Mouse (Mus musculus) neural tube, embryonic 13.5 days (tissue): Measurements from ENCODE around the gene Sun3. TPM values are rescaled to one million over a fixed set of nuclear protein-coding genes. Genes with fewer than 3 reads are reported as not detected.

Experiments used
- ATAC-seq: fragments of 200-750 bp; cut with Nextera tagmentation; 2 replicates; pipeline ENCODE4 v1.8.0; 2017; ENCODE audit warnings: low read depth, mild to moderate bottlenecking, moderate TSS enrichment, moderate library complexity
- H3K27ac ChIP-seq: fragments of 300-500 bp; sonication (generic); replicated peaks from 2 replicates; pipeline ENCODE4 v1.5.1; 2015; ENCODE audit warnings: moderate library complexity, mild to moderate bottlenecking, inconsistent platforms
- H3K27me3 ChIP-seq: fragments of 300-500 bp; sonication (generic); 2 replicates; pipeline ENCODE4 v1.6.1; 2015; ENCODE audit warnings: mild to moderate bottlenecking, inconsistent platforms
- H3K36me3 ChIP-seq: fragments of 300-500 bp; sonication (generic); 2 replicates; pipeline ENCODE4 v1.6.1; 2015; ENCODE audit warnings: mild to moderate bottlenecking, inconsistent platforms
- H3K4me1 ChIP-seq: fragments of 300-500 bp; sonication (generic); replicated peaks from 2 replicates; pipeline ENCODE4 v1.6.1; 2015; ENCODE audit warnings: inconsistent platforms
- H3K4me2 ChIP-seq: fragments of 300-500 bp; sonication (generic); 2 replicates; pipeline ENCODE4 v1.6.1; 2015; ENCODE audit warnings: inconsistent platforms, mild to moderate bottlenecking, moderate library complexity
- H3K4me3 ChIP-seq: fragments of 300-500 bp; sonication (generic); 2 replicates; pipeline ENCODE4 v1.5.1; 2015; ENCODE audit warnings: mild to moderate bottlenecking, inconsistent platforms
- H3K9ac ChIP-seq: fragments of 300-500 bp; sonication (generic); 2 replicates; pipeline ENCODE4 v1.6.1; 2015; ENCODE audit warnings: moderate library complexity, mild to moderate bottlenecking, inconsistent platforms
- H3K9me3 ChIP-seq: fragments of 300-500 bp; sonication (generic); 2 replicates; pipeline ENCODE4 v1.6.1; 2016; ENCODE audit warnings: inconsistent platforms
- WGBS: fragments of 180-500 bp; shearing (Covaris S2); methylation state at CpG from one replicate; pipeline ENCODE4 v1.1.7; 2015; 5-methylcytosine and 5-hydroxymethylcytosine counted together
- polyA plus RNA-seq: library from polyadenylated mRNA; unstranded; fragments of >200 nt; fragmentation: Nextera tagmentation; extraction: Ambion mirVana; gene quantifications from 2 replicates; pipeline ENCODE4 v1.2.1, GENCODE M21; 2015

Gene Sun3
- 0.22 and 0.43 TPM in 2 replicates for polyA plus RNA-seq

- H3K27ac ChIP-seq: no peak within 1 kb of the TSS
- WGBS: 2% methylated on average over 18 of the region's 18 CpGs
- peaks cover 26% of the 10 kb centered on the region for H3K27me3 ChIP-seq
- H3K9me3 ChIP-seq: no peaks in the 10 kb centered on the region
- peak within 1 kb of the TSS; percentile 89 for H3K4me2 ChIP-seq
- peaks cover 7% of the 10 kb centered on the region for H3K4me1 ChIP-seq
- H3K4me3 ChIP-seq: peak within 1 kb of the TSS; percentile 54
- ATAC-seq: peak; percentile 82; the same call in 1 of the 2 replicates
- peak within 1 kb of the TSS; percentile 59 for H3K9ac ChIP-seq
- H3K36me3 ChIP-seq: no peaks in the 10 kb centered on the region
These were observed at the start of gene Sun3 for GRCm38 (mm10) chr11:9048703-9049060. Gene Sun3 (minus strand): TSS chr11:9048991.

GRCm38 (mm10) chr11:9076444-9076843, 27.7 kb upstream of the Sun3 start:
- no peak overlapping the region for H3K27ac ChIP-seq
- no peak overlapping the region for H3K4me3 ChIP-seq
- no peak overlapping the region for H3K4me2 ChIP-seq
- H3K4me1 ChIP-seq: no peaks in the 10 kb centered on the region
- H3K27me3 ChIP-seq: no peaks in the 10 kb centered on the region
- H3K9ac ChIP-seq: no peak overlapping the region
- no peaks in the 10 kb centered on the region for H3K9me3 ChIP-seq
- no peak for ATAC-seq
- WGBS: 85% methylated on average over 3 of the region's 3 CpGs
- no peaks in the 10 kb centered on the region for H3K36me3 ChIP-seq

- no peaks in the 10 kb centered on the region for H3K4me1 ChIP-seq
- no peak for ATAC-seq
- H3K27me3 ChIP-seq: no peaks in the 10 kb centered on the region
- no peak overlapping the region for H3K9ac ChIP-seq
- H3K27ac ChIP-seq: no peak overlapping the region
- H3K9me3 ChIP-seq: no peaks in the 10 kb centered on the region
- WGBS: 69% methylated on average over 5 of the region's 5 CpGs
- no peak overlapping the region for H3K4me2 ChIP-seq
- no peaks in the 10 kb centered on the region for H3K36me3 ChIP-seq
- no peak overlapping the region for H3K4me3 ChIP-seq
These were observed 11.7 kb upstream of the Sun3 start for GRCm38 (mm10) chr11:9060484-9060883.

GRCm38 (mm10) chr11:9060029-9060428, 11.2 kb upstream of the Sun3 start:
- Histone ChIP-seq H3K9ac (no peak overlapping the region), H3K4me2 (no peak overlapping the region), H3K27ac (no peak overlapping the region), H3K27me3 (no peaks in the 10 kb centered on the region), H3K4me3 (no peak overlapping the region), H3K36me3 (no peaks in the 10 kb centered on the region), H3K4me1 (no peaks in the 10 kb centered on the region), H3K9me3 (no peaks in the 10 kb centered on the region)
- no peak for ATAC-seq
- WGBS: 91% methylated on average over 1 of the region's 1 CpGs

- no peaks in the 10 kb centered on the region for H3K4me1 ChIP-seq
- 95% methylated on average over 4 of the region's 4 CpGs for WGBS
These were observed 8.9 kb upstream of the Sun3 start for GRCm38 (mm10) chr11:9057711-9058110.

GRCm38 (mm10) chr11:9056937-9057336, 8.1 kb upstream of the Sun3 start:
- no peaks in the 10 kb centered on the region for H3K27me3 ChIP-seq
- no peak overlapping the region for H3K4me2 ChIP-seq
- no peak overlapping the region for H3K9ac ChIP-seq
- no peak for ATAC-seq
- no peak overlapping the region for H3K4me3 ChIP-seq
- H3K9me3 ChIP-seq: no peaks in the 10 kb centered on the region
- H3K36me3 ChIP-seq: no peaks in the 10 kb centered on the region
- H3K4me1 ChIP-seq: no peaks in the 10 kb centered on the region
- no peak overlapping the region for H3K27ac ChIP-seq
- WGBS: 82% methylated on average over 2 of the region's 2 CpGs

More at GRCm38 (mm10) chr11:9057711-9058110, 8.9 kb upstream of the Sun3 start:
- no peak overlapping the region for H3K4me3 ChIP-seq
- no peak overlapping the region for H3K27ac ChIP-seq
- no peak overlapping the region for H3K9ac ChIP-seq
- H3K4me2 ChIP-seq: no peak overlapping the region
- H3K9me3 ChIP-seq: no peaks in the 10 kb centered on the region
- no peaks in the 10 kb centered on the region for H3K27me3 ChIP-seq
- no peaks in the 10 kb centered on the region for H3K36me3 ChIP-seq
- ATAC-seq: no peak

- Histone ChIP-seq H3K27me3 (peaks cover 26% of the 10 kb centered on the region), H3K4me3 (no peak overlapping the region), H3K4me1 (peaks cover 7% of the 10 kb centered on the region), H3K4me2 (no peak overlapping the region), H3K9ac (no peak overlapping the region), H3K36me3 (no peaks in the 10 kb centered on the region), H3K9me3 (no peaks in the 10 kb centered on the region), H3K27ac (no peak overlapping the region)
- WGBS: 81% methylated on average over 2 of the region's 2 CpGs
- ATAC-seq: no peak
These were observed 3.1 kb upstream of the Sun3 start for GRCm38 (mm10) chr11:9051895-9052294.

GRCm38 (mm10) chr11:9050241-9050640, 1.4 kb upstream of the Sun3 start:
- no peak overlapping the region for H3K4me3 ChIP-seq
- peaks cover 26% of the 10 kb centered on the region for H3K27me3 ChIP-seq
- no peak overlapping the region for H3K27ac ChIP-seq
- H3K9me3 ChIP-seq: no peaks in the 10 kb centered on the region
- H3K9ac ChIP-seq: no peak overlapping the region
- H3K4me1 ChIP-seq: peaks cover 7% of the 10 kb centered on the region
- ATAC-seq: no peak
- 83% methylated on average over 4 of the region's 4 CpGs for WGBS
- H3K36me3 ChIP-seq: no peaks in the 10 kb centered on the region
- H3K4me2 ChIP-seq: no peak overlapping the region

GRCm38 (mm10) chr11:9048011-9048702, 634 bp downstream of the Sun3 start, which contains the start of gene Gm11992:
Gene Gm11992 (plus strand): TSS chr11:9048594.
- peak within 1 kb of the TSS; percentile 59 for H3K9ac ChIP-seq
- H3K36me3 ChIP-seq: no peaks in the 10 kb centered on the region
- peak within 1 kb of the TSS; percentile 54 for H3K4me3 ChIP-seq
- WGBS: 5% methylated on average over 21 of the region's 21 CpGs
- H3K27ac ChIP-seq: no peak within 1 kb of the TSS
- H3K27me3 ChIP-seq: peaks cover 26% of the 10 kb centered on the region
- H3K4me1 ChIP-seq: peaks cover 7% of the 10 kb centered on the region
- no peaks in the 10 kb centered on the region for H3K9me3 ChIP-seq
- peak; percentile 100 for ATAC-seq
- peak within 1 kb of the TSS; percentile 89 for H3K4me2 ChIP-seq

GRCm38 (mm10) chr11:9047044-9047443, 1.7 kb downstream of the Sun3 start:
- 86% methylated on average over 5 of the region's 5 CpGs for WGBS
- no peak for ATAC-seq
- Histone ChIP-seq H3K27me3 (peaks cover 26% of the 10 kb centered on the region), H3K36me3 (no peaks in the 10 kb centered on the region), H3K27ac (no peak overlapping the region), H3K4me3 (no peak overlapping the region), H3K4me2 (no peak overlapping the region), H3K9me3 (no peaks in the 10 kb centered on the region), H3K4me1 (peaks cover 7% of the 10 kb centered on the region), H3K9ac (no peak overlapping the region)

- Histone ChIP-seq H3K9ac (no peak overlapping the region), H3K4me2 (no peak overlapping the region), H3K4me1 (peaks cover 7% of the 10 kb centered on the region), H3K4me3 (no peak overlapping the region), H3K27me3 (peaks cover 26% of the 10 kb centered on the region), H3K36me3 (no peaks in the 10 kb centered on the region), H3K27ac (no peak overlapping the region), H3K9me3 (no peaks in the 10 kb centered on the region)
- no peak for ATAC-seq
- WGBS: 87% methylated on average over 2 of the region's 2 CpGs
These were observed 2.2 kb downstream of the Sun3 start for GRCm38 (mm10) chr11:9046546-9046945.

GRCm38 (mm10) chr11:9031530-9031929, 17.3 kb downstream of the Sun3 start:
- 76% methylated on average over 2 of the region's 2 CpGs for WGBS
- no peaks in the 10 kb centered on the region for H3K4me1 ChIP-seq
- ATAC-seq: no peak

GRCm38 (mm10) chr11:9025211-9025610, 23.6 kb downstream of the Sun3 start:
- Histone ChIP-seq H3K4me1 (no peaks in the 10 kb centered on the region), H3K4me2 (no peak overlapping the region), H3K9me3 (no peaks in the 10 kb centered on the region), H3K36me3 (no peaks in the 10 kb centered on the region), H3K27ac (no peak overlapping the region), H3K4me3 (no peak overlapping the region), H3K27me3 (no peaks in the 10 kb centered on the region), H3K9ac (no peak overlapping the region)
- 79% methylated on average over 3 of the region's 3 CpGs for WGBS
- no peak for ATAC-seq

More at GRCm38 (mm10) chr11:9031530-9031929, 17.3 kb downstream of the Sun3 start:
- no peak overlapping the region for H3K4me3 ChIP-seq
- H3K4me2 ChIP-seq: no peak overlapping the region
- no peaks in the 10 kb centered on the region for H3K9me3 ChIP-seq
- no peaks in the 10 kb centered on the region for H3K36me3 ChIP-seq
- H3K27me3 ChIP-seq: no peaks in the 10 kb centered on the region
- H3K9ac ChIP-seq: no peak overlapping the region
- no peak overlapping the region for H3K27ac ChIP-seq
